Mouse (Mus musculus) liver, adult (tissue): ENCODE results near the gene Mpzl2.

Experiments
- GATA4 ChIP-seq: IDR thresholded peaks from 2 replicates; pipeline ENCODE4 v1.6.1; 2014; ENCODE audit warnings: mild to moderate bottlenecking, low read length; ENCODE audit not compliant: insufficient replicate concordance

Gene Mpzl2

GRCm38 (mm10) chr9:45018031-45018430, 21.6 kb upstream of the Mpzl2 start:
- TF ChIP-seq GATA4 = no peak

GRCm38 (mm10) chr9:45022800-45023199, 16.8 kb upstream of the Mpzl2 start:
- no peak for TF ChIP-seq GATA4

GRCm38 (mm10) chr9:45023638-45024037, 16.0 kb upstream of the Mpzl2 start:
- no peak for TF ChIP-seq GATA4

GRCm38 (mm10) chr9:45024187-45024586, 15.4 kb upstream of the Mpzl2 start:
- no peak for TF ChIP-seq GATA4

GRCm38 (mm10) chr9:45027376-45027775, 12.2 kb upstream of the Mpzl2 start:
- no peak for TF ChIP-seq GATA4

GRCm38 (mm10) chr9:45030341-45030740, 9.3 kb upstream of the Mpzl2 start:
- no peak for TF ChIP-seq GATA4

- no peak for TF ChIP-seq GATA4
Observed at GRCm38 (mm10) chr9:45032261-45032660, 7.3 kb upstream of the Mpzl2 start.

GRCm38 (mm10) chr9:45034526-45034925, 5.1 kb upstream of the Mpzl2 start:
- TF ChIP-seq GATA4 = no peak

- TF ChIP-seq GATA4 = no peak
Observed at GRCm38 (mm10) chr9:45040066-45040845, 657 bp downstream of the Mpzl2 start.

GRCm38 (mm10) chr9:45041131-45041838, 1.7 kb downstream of the Mpzl2 start:
- no peak for TF ChIP-seq GATA4

GRCm38 (mm10) chr9:45042056-45042720, 2.6 kb downstream of the Mpzl2 start:
- TF ChIP-seq GATA4 = no peak

- TF ChIP-seq GATA4 = no peak
Observed at GRCm38 (mm10) chr9:45042947-45043346, 3.3 kb downstream of the Mpzl2 start.

GRCm38 (mm10) chr9:45046973-45047372, 7.4 kb downstream of the Mpzl2 start:
- no peak for TF ChIP-seq GATA4

GRCm38 (mm10) chr9:45048511-45048910, 8.9 kb downstream of the Mpzl2 start:
- no peak for TF ChIP-seq GATA4

GRCm38 (mm10) chr9:45049731-45050130, 10.1 kb downstream of the Mpzl2 start:
- TF ChIP-seq GATA4 = no peak

- TF ChIP-seq GATA4 = no peak
Observed at GRCm38 (mm10) chr9:45050301-45050700, 10.7 kb downstream of the Mpzl2 start.
